Mouse (Mus musculus) C2C12 (cell line): ENCODE results near the gene Gsg1.

ENCODE experiments used
- CEBPB ChIP-seq: IDR thresholded peaks from one replicate; pipeline ENCODE4 v1.6.1; 2011; ENCODE audit warnings: low read depth, mild to moderate bottlenecking, control low read depth, moderate library complexity
- CTCF ChIP-seq: IDR thresholded peaks from one replicate; pipeline ENCODE4 v1.5.1; 2011; ENCODE audit not compliant: control insufficient read depth, insufficient read depth, insufficient read length
- MAX ChIP-seq: IDR thresholded peaks from one replicate; pipeline ENCODE4 v1.6.1; 2011; ENCODE audit warnings: mild to moderate bottlenecking, control low read depth
- MYOD1 ChIP-seq: IDR thresholded peaks from one replicate; pipeline ENCODE4 v1.6.1; 2011; ENCODE audit warnings: low read depth; ENCODE audit not compliant: control insufficient read depth, insufficient read length
- MYOG ChIP-seq: IDR thresholded peaks from one replicate; pipeline ENCODE4 v1.6.1; 2011; ENCODE audit not compliant: control insufficient read depth, insufficient read length; ENCODE audit errors: extremely low read depth
- USF1 ChIP-seq: IDR thresholded peaks from one replicate; pipeline ENCODE4 v1.6.1; 2011; ENCODE audit warnings: low read depth, mild to moderate bottlenecking, control low read depth, moderate library complexity

- TF ChIP-seq CTCF: no peak
- no peak for TF ChIP-seq USF1
- no peak for TF ChIP-seq CEBPB
- no peak for TF ChIP-seq MYOD1
- TF ChIP-seq MYOG: no peak
- TF ChIP-seq MAX: no peak
Observed at GRCm38 (mm10) chr6:135236576-135236975, 17.6 kb downstream of the Gsg1 start.
